Mouse (Mus musculus) MEL (cell line): ENCODE measurements around the gene Actr1b. TPM values are rescaled to one million over a fixed set of nuclear protein-coding genes. Genes with fewer than 3 reads are reported as not detected.

Experiments used
- DNase-seq: peaks from one replicate; pipeline ENCODE4 v3.0.0; 2011; ENCODE audit warnings: low read depth, low spot score
- H3K27ac ChIP-seq: 2 replicates; pipeline ENCODE4 v1.5.1; 2012; ENCODE audit warnings: low read depth, mild to moderate bottlenecking, control low read depth, low read length, moderate library complexity; ENCODE audit not compliant: control insufficient read depth
- H3K27me3 ChIP-seq, 2 experiments: fragments of 150-350 bp in 1 of 2; sonication (generic) in 1 of 2; 2 replicates each; pipeline ENCODE4 v1.6.1; 2012; ENCODE audit warnings: low read length in 2 of 2, mild to moderate bottlenecking in 2 of 2, improper control_type of control experiment in 1 of 2, moderate library complexity in 1 of 2; ENCODE audit not compliant: insufficient read depth in 2 of 2, control insufficient read depth in 1 of 2
- H3K36me3 ChIP-seq, 2 experiments: 2 replicates each; pipeline ENCODE4 v1.6.1; 2012 to 2014; ENCODE audit warnings: low read length in 2 of 2, improper control_type of control experiment in 1 of 2, inconsistent platforms in 1 of 2, mild to moderate bottlenecking in 1 of 2; ENCODE audit not compliant: insufficient read depth in 2 of 2, control insufficient read depth in 1 of 2
- H3K4me1 ChIP-seq, 2 experiments: fragments of 150-350 bp in 1 of 2; sonication (generic) in 1 of 2; 2 replicates each; pipeline ENCODE4 v1.6.1; 2012; ENCODE audit warnings: low read length in 2 of 2, improper control_type of control experiment in 1 of 2, mild to moderate bottlenecking in 1 of 2; ENCODE audit not compliant: insufficient read depth in 2 of 2, control insufficient read depth in 1 of 2
- H3K4me3 ChIP-seq, 2 experiments: fragments of 150-350 bp in 1 of 2; sonication (generic) in 1 of 2; 2 replicates each; pipeline ENCODE4 v1.5.1; 2012; ENCODE audit warnings: low read depth in 2 of 2, low read length in 2 of 2, mild to moderate bottlenecking in 2 of 2, moderate library complexity in 2 of 2, control low read depth in 1 of 2, improper control_type of control experiment in 1 of 2; ENCODE audit not compliant: control insufficient read depth in 1 of 2, insufficient read depth in 1 of 2
- H3K79me2 ChIP-seq: 2 replicates; pipeline ENCODE4 v1.6.1; 2012; ENCODE audit warnings: mild to moderate bottlenecking, low read length, moderate library complexity; ENCODE audit not compliant: control insufficient read depth, poor library complexity, insufficient read depth
- H3K9ac ChIP-seq: 2 replicates; pipeline ENCODE4 v1.6.1; 2012; ENCODE audit warnings: low read depth, mild to moderate bottlenecking, control low read depth, low read length, moderate library complexity; ENCODE audit not compliant: control insufficient read depth, poor library complexity, severe bottlenecking
- H3K9me3 ChIP-seq: fragments of 150-350 bp; sonication (generic); replicated peaks from 2 replicates; pipeline ENCODE4 v1.6.1; 2012; ENCODE audit warnings: mild to moderate bottlenecking, low read length, improper control_type of control experiment, moderate library complexity; ENCODE audit not compliant: insufficient read depth
- CTCF ChIP-seq, 3 experiments: IDR thresholded peaks in 2 of 3; conservative IDR thresholded peaks in 1 of 3; 2 replicates each; pipeline ENCODE4 v1.5.1; 2011 to 2012; ENCODE audit warnings: low read length in 3 of 3, low read depth in 2 of 3, mild to moderate bottlenecking in 2 of 3, improper control_type of control experiment in 1 of 3, inconsistent platforms in 1 of 3, mixed read lengths in 1 of 3, moderate library complexity in 1 of 3; ENCODE audit not compliant: control insufficient read depth in 1 of 3, insufficient read depth in 1 of 3, poor library complexity in 1 of 3, severe bottlenecking in 1 of 3
- E2F4 ChIP-seq: IDR thresholded peaks from 2 replicates; pipeline ENCODE4 v1.6.1; 2011; ENCODE audit warnings: low read depth, low read length, improper control_type of control experiment, borderline replicate concordance
- ETS1 ChIP-seq: IDR thresholded peaks from 2 replicates; pipeline ENCODE4 v1.6.1; 2012; ENCODE audit warnings: low read depth, mild to moderate bottlenecking, inconsistent platforms, low read length, improper control_type of control experiment, moderate library complexity
- GABPA ChIP-seq: IDR thresholded peaks from 2 replicates; pipeline ENCODE4 v1.6.1; 2012; ENCODE audit warnings: low read depth, mild to moderate bottlenecking, inconsistent platforms, low read length, improper control_type of control experiment, moderate library complexity
- GATA1 ChIP-seq: IDR thresholded peaks from 2 replicates; pipeline ENCODE4 v1.6.1; 2011; ENCODE audit warnings: low read depth, low read length, improper control_type of control experiment
- HCFC1 ChIP-seq: IDR thresholded peaks from 2 replicates; pipeline ENCODE4 v1.6.1; 2012; ENCODE audit warnings: low read depth, mild to moderate bottlenecking, inconsistent platforms, low read length, improper control_type of control experiment, moderate library complexity
- MAZ ChIP-seq: IDR thresholded peaks from 2 replicates; pipeline ENCODE4 v1.6.1; 2012; ENCODE audit warnings: low read depth, mild to moderate bottlenecking, inconsistent platforms, low read length, improper control_type of control experiment
- MXI1 ChIP-seq: IDR thresholded peaks from 2 replicates; pipeline ENCODE4 v1.6.1; 2011; ENCODE audit warnings: mild to moderate bottlenecking, low read depth, low read length, improper control_type of control experiment
- MYB ChIP-seq: IDR thresholded peaks from 2 replicates; pipeline ENCODE4 v1.6.1; 2011; ENCODE audit warnings: mild to moderate bottlenecking, low read depth, low read length, improper control_type of control experiment
- MYC ChIP-seq: IDR thresholded peaks from 2 replicates; pipeline ENCODE4 v1.6.1; 2011; ENCODE audit warnings: low read depth, mild to moderate bottlenecking, low read length, improper control_type of control experiment, moderate library complexity
- NELFE ChIP-seq: IDR thresholded peaks from 2 replicates; pipeline ENCODE4 v1.6.1; 2011; ENCODE audit warnings: low read depth, low read length, improper control_type of control experiment
- NRF1 ChIP-seq: IDR thresholded peaks from 2 replicates; pipeline ENCODE4 v1.6.1; 2014; ENCODE audit warnings: low read depth, mild to moderate bottlenecking, inconsistent platforms, low read length, improper control_type of control experiment, moderate library complexity; ENCODE audit not compliant: poor library complexity, insufficient read depth, severe bottlenecking
- POLR2A ChIP-seq, 2 experiments: IDR thresholded peaks; 2 replicates each; pipeline ENCODE4 v1.6.1; 2011 to 2012; ENCODE audit warnings: low read length in 2 of 2, mild to moderate bottlenecking in 2 of 2, control low read depth in 1 of 2, improper control_type of control experiment in 1 of 2, low read depth in 1 of 2, moderate library complexity in 1 of 2; ENCODE audit not compliant: control insufficient read depth in 1 of 2, insufficient read depth in 1 of 2, poor library complexity in 1 of 2
- RAD21 ChIP-seq: IDR thresholded peaks from 2 replicates; pipeline ENCODE4 v1.6.1; 2011; ENCODE audit warnings: mild to moderate bottlenecking, low read depth, low read length, improper control_type of control experiment
- SMC3 ChIP-seq: IDR thresholded peaks from 2 replicates; pipeline ENCODE4 v1.6.1; 2011; ENCODE audit warnings: low read depth, low read length, improper control_type of control experiment
- TAL1 ChIP-seq: IDR thresholded peaks from 2 replicates; pipeline ENCODE4 v1.6.1; 2012; ENCODE audit warnings: mild to moderate bottlenecking, inconsistent platforms, low read length, moderate library complexity, mixed read lengths
- TBP ChIP-seq: IDR thresholded peaks from 2 replicates; pipeline ENCODE4 v1.8.0; 2011; ENCODE audit warnings: low read depth, low read length, improper control_type of control experiment
- UBTF ChIP-seq: IDR thresholded peaks from 2 replicates; pipeline ENCODE4 v1.6.1; 2012; ENCODE audit warnings: low read depth, mild to moderate bottlenecking, inconsistent platforms, low read length, improper control_type of control experiment, moderate library complexity, borderline replicate concordance; ENCODE audit not compliant: insufficient read depth
- USF1 ChIP-seq: IDR thresholded peaks from 2 replicates; pipeline ENCODE4 v1.6.1; 2014; ENCODE audit warnings: low read depth, mild to moderate bottlenecking, inconsistent platforms, low read length, improper control_type of control experiment, moderate library complexity
- USF2 ChIP-seq, 2 experiments: IDR thresholded peaks; 2 replicates each; pipeline ENCODE4 v1.6.1; 2011 to 2012; ENCODE audit warnings: improper control_type of control experiment in 2 of 2, low read length in 2 of 2, borderline replicate concordance in 1 of 2, inconsistent platforms in 1 of 2, low read depth in 1 of 2, mild to moderate bottlenecking in 1 of 2; ENCODE audit not compliant: insufficient read depth in 1 of 2
- ZC3H11A ChIP-seq: IDR thresholded peaks from 2 replicates; pipeline ENCODE4 v1.6.1; 2012; ENCODE audit warnings: low read depth, mild to moderate bottlenecking, inconsistent platforms, low read length, improper control_type of control experiment
- ZMIZ1 ChIP-seq: IDR thresholded peaks from 2 replicates; pipeline ENCODE4 v1.6.1; 2012; ENCODE audit warnings: low read depth, mild to moderate bottlenecking, inconsistent platforms, low read length, improper control_type of control experiment, moderate library complexity
- ZNF384 ChIP-seq: IDR thresholded peaks from 2 replicates; pipeline ENCODE4 v1.6.1; 2012; ENCODE audit warnings: low read depth, mild to moderate bottlenecking, inconsistent platforms, low read length, improper control_type of control experiment
- polyA plus RNA-seq, 2 experiments: library from polyadenylated mRNA; stranded (reverse) in 1 of 2; unstranded in 1 of 2; fragments of >175 nt in 1 of 2; fragments of >200 nt in 1 of 2; gene quantifications; 2 replicates each; pipeline versions ENCODE4 v1.2.1 to v1.2.4; 2012; ENCODE audit warnings: low replicate concordance in 2 of 2, low read depth in 1 of 2; ENCODE audit not compliant: insufficient read length in 2 of 2, insufficient read depth in 1 of 2, missing spikeins in 1 of 2
- total RNA-seq: library from RNA; depleted of rRNA; stranded (reverse); fragments of 300-350 nt; gene quantifications from 2 replicates; pipeline ENCODE4 v1.2.3, GENCODE M21; 2012

Actr1b gene
- total and polyA plus RNA-seq, 3 experiments, result 86.1 to 106 TPM; not detected in 1

DNA sequence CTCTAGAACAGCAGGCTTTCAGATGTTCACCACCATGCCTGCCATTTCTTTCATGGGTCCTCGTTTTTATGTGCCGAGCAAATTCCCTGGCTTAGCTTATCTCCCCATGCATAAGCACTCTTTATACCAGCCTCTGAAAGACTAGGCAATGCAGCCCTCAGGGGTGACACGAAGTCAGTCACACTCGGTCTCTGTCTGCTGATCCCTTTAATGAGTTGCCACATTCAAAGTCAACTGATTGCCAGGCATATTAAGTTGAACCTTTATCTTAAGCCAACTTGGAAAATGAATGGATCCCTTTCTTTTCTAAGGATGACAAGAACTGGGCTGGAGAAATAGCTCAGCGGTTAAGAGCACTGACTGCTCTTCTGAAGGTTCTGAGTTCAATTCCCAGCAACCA is 25.0 kb upstream of the Actr1b start:
- Histone ChIP-seq H3K9ac (no peak overlapping the region), H3K36me3 (no peaks in the 10 kb centered on the region; a peak in 1 of 4 replicates), H3K27me3 (peaks cover 0 to 4% of the 10 kb centered on the region in 2 experiments; a peak in 2 of 4 replicates), H3K27ac (no peak overlapping the region), H3K4me3 (no peak overlapping the region), H3K9me3 (no peaks in the 10 kb centered on the region), H3K4me1 (peaks cover 0 to 2% of the 10 kb centered on the region in 2 experiments; a peak in 1 of 4 replicates), H3K79me2 (no peaks in the 10 kb centered on the region)
- DNase-seq, result no peak
- no peak for TF ChIP-seq ZNF384
- TF ChIP-seq ZC3H11A, result no peak
- TF ChIP-seq HCFC1, result no peak
- no peak for TF ChIP-seq USF1
- TF ChIP-seq ZMIZ1, result no peak
- TF ChIP-seq E2F4, result no peak
- no peak for TF ChIP-seq GABPA
- TF ChIP-seq NRF1, result no peak
- TF ChIP-seq ETS1, result no peak
- no peak for TF ChIP-seq MYB
- no peak for TF ChIP-seq MYC
- TF ChIP-seq RAD21, result no peak
- no peak for TF ChIP-seq POLR2A (IDR thresholded peaks at IDR 0.05; ENCODE audit: control insufficient read depth in 1 of 2, insufficient read depth in 1 of 2, low read depth in 1 of 2, low read length in 2 of 2, poor library complexity in 1 of 2)

DNA sequence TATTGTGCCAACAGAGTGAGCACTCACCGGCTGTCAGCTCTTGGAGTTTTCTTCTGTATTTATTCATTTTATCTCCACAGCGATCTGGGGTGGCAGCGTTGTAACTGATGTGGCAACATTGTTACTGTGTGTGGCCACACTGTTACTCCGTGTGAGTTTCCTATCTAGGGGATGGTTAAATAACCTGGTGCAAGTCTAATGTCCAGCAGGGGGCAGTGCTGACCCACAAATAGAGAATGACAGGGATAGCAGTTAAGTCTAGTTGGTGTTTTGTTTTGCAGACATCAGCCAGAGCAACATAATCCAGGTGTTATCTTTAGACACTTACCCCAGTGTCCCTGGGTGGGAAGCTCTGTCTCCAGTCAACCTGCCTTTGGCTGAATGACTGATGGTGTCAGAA is 23.1 kb upstream of the Actr1b start:
- DNase-seq, result peak; percentile 86
- peaks cover 0 to 2% of the 10 kb centered on the region in 2 experiments; a peak in 1 of 4 replicates for H3K4me1 ChIP-seq
- H3K4me3 ChIP-seq, result no peak overlapping the region
- no peaks in the 10 kb centered on the region; a peak in 1 of 4 replicates for H3K36me3 ChIP-seq
- TF ChIP-seq ZC3H11A (peak; percentile 65), NELFE (no peak), USF2 (IDR thresholded peaks at IDR 0.05; ENCODE audit: borderline replicate concordance in 1 of 2, insufficient read depth in 1 of 2, low read depth in 1 of 2, low read length in 2 of 2) (no peak), MXI1 (no peak), CTCF (IDR thresholded peaks at IDR 0.05 in 2 of 3, conservative IDR thresholded peaks at IDR 0.05 in 1 of 3; ENCODE audit: control insufficient read depth in 1 of 3, insufficient read depth in 1 of 3, low read depth in 2 of 3, low read length in 3 of 3, poor library complexity in 1 of 3, severe bottlenecking in 1 of 3) (peak; percentile 69 to 90 (median 76)), TBP (no peak), MYC (no peak), RAD21 (peak; percentile 82), SMC3 (peak; percentile 71), UBTF (no peak), HCFC1 (no peak), MAZ (no peak), TAL1 (no peak), GABPA (no peak), GATA1 (no peak)
- H3K27me3 ChIP-seq, result no peaks in the 10 kb centered on the region; a peak in 2 of 4 replicates
- no peak overlapping the region for H3K27ac ChIP-seq
- H3K9ac ChIP-seq, result no peak overlapping the region
- no peaks in the 10 kb centered on the region for H3K79me2 ChIP-seq
- no peaks in the 10 kb centered on the region for H3K9me3 ChIP-seq
